Mouse (Mus musculus) small intestine, adult 2 months (tissue): ENCODE data around the gene Atxn7l1.

Source experiments
- CTCF ChIP-seq: fragments of 200-500 bp; IDR thresholded peaks from 2 replicates; pipeline ENCODE4 v1.5.1; 2012; ENCODE audit warnings: low read depth, mild to moderate bottlenecking, control low read depth, inconsistent platforms, low read length, moderate library complexity, mixed read lengths; ENCODE audit not compliant: insufficient replicate concordance, insufficient read length; ENCODE audit errors: extremely low read depth
- POLR2A ChIP-seq: fragments of 200-500 bp; IDR thresholded peaks from 2 replicates; pipeline ENCODE4 v1.6.1; 2012; ENCODE audit warnings: low read depth, mild to moderate bottlenecking, control low read depth, inconsistent platforms, low read length, moderate library complexity

DNA sequence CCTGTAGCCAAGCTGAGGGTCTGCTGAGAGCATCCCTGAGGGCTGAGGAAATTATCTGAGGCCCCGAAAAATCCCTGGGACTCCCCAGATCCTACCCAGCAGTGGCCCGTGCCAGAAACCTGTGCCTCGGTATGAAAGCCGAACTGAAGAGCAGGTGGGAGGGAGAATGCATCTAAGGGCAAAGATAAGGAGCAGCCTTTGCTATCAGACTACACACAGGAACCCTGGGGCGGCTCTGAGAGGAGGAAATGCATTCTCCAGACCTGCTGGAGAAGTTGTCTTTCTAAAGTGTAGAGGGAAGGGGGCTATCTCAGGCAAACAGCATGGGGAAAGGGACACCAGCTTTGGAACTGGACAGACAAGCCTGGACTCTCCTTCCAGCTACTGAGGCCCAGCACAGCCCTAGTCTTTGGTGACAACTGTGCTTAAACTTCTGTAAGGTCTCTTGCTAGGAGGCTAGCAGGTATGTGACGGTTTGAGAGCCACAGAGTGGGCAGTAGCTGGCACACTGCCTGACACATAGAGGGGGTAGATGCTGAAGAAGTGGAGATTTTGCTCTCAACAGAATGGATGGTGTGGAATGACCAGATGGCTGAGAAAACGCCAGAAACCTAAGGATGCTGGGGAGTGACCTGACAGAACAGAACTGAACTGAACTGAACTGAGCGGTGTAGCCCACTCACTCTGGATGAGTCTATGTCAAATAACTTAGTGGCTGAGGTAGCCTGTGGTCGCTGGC is 170.5 kb downstream of the Atxn7l1 start:
- TF ChIP-seq CTCF = no peak
- TF ChIP-seq POLR2A = no peak
